In the genomic region with DNA sequence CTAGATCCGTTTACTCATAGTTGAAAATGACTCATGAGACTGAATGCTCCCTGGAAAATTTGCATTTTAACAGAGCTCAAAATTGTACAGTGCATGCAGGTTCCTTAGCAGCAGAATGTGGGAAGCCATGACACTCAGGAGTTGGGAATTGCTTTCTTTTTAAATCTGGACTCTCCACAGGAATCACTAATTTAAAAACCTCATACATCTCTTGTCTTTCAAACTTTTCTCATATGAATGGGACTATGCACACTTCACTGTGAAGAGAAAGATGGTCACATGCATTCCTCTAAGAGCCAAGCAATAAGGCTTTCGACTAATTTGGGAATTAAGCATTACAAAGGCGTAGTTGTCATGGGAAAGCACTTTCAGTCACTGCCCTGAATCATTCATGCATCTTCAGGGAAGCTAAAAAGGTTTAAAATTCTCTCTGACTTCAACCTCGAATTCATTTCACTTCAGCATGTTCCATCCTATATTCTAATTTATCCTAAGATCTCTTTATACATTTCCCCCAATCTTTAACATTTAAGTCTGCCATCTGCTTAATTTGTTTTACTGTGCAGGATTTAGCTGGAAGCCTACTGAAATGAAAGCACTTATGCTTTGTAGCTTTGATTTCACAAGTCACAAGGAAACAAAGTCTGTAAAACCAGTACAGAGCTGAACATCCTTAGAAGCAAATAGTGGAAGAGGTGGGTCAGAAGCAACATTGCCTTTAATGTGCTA, we compare ENCODE assay signal across 14 mouse cellular contexts.
A peak's percentile ranks its signal among the peaks of the same experiment; 100 is the strongest.
DNase-seq lines count a peak whose midpoint lies in the region.
"Had no signal": no experiment of that assay in that cellular context is flagged by ENCODE, and none has a peak within 500 bp of the region (broad histone marks: within the 10 kb centered on the region; RNA-seq: fewer than 3 reads in every experiment).

No protein-coding gene starts in this region.

- peak; percentile 3 for DNase-seq in layer of hippocampus, adult 9-10 months (ENCODE audit: low spot score)
- DNase-seq in layer of hippocampus, postnatal 10 days (ENCODE audit: low spot score in 2 of 2), result no peak
- peak; percentile 12 for DNase-seq in Muller cell, postnatal 12 days (ENCODE audit: inconsistent ontology term)
- DNase-seq in brain, adult 2 months (ENCODE audit: low read depth, low spot score), result peak; percentile 89
- peak; percentile 30 to 41 for DNase-seq in left cerebral cortex, adult 9 months (ENCODE audit: low spot score in 2 of 2)
- DNase-seq in kidney, postnatal 10 days, result no peak
- no peak for DNase-seq in lung, postnatal 4 days
- DNase-seq: cerebellum, postnatal 10 days; kidney, postnatal 14 days; liver; lung, adult 18-20 months; lung, postnatal 36 days; retina, postnatal 1 day; spleen, adult 18-20 months had no signal

Comparison
In these comparisons a context has a peak if more than half of its experiments do, and no peak if none do; other contexts are left out.
1. DNase-seq: peak in layer of hippocampus, adult 9-10 months (single experiment), Muller cell, postnatal 12 days (single experiment), brain, adult 2 months (single experiment) and left cerebral cortex, adult 9 months (2 of 2); none in layer of hippocampus, postnatal 10 days (0 of 2), kidney, postnatal 10 days (single experiment) and lung, postnatal 4 days (0 of 2).